Mouse (Mus musculus): ENCODE data around the gene Prkcb. TPM values are rescaled to one million over a fixed set of nuclear protein-coding genes. Genes with fewer than 3 reads are reported as not detected.

The Prkcb gene
- polyA plus RNA-seq, 1 experiment from 2014 or later: 4.7 TPM

DNA sequence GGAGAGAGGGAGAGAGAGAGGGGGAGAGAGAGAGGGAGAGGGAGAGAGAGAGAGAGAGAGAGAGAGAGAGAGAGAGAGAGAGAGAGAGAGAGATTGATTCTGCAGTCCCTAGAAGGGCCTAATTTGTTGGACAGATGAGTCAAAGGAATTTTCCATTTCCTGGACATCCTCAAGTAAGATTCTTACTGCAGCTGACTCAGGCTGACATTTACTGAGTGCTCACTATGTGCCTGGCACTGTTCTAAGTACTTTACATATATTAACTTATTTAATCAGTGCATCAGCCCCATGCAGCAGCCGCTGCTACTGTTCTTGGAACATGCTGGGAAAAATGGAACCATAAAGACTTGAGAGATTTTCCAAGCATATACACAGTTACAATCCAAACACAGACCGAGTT lies 16.0 kb downstream of the Prkcb start:
- no peak overlapping the region for H3K4me3 ChIP-seq (replicated peaks)
- no peak overlapping the region for H3K27ac ChIP-seq
- no peaks in the 10 kb centered on the region for H3K36me3 ChIP-seq
- H3K9me3 ChIP-seq: no peaks in the 10 kb centered on the region; the same call in 1 of the 2 replicates
- no peak overlapping the region for H3K9ac ChIP-seq (replicated peaks)
- peaks cover 2% of the 10 kb centered on the region; the same call in 1 of the 2 replicates for H3K4me1 ChIP-seq (replicated peaks)
- H3K4me2 ChIP-seq: no peak overlapping the region
- 81% methylated on average over 2 of the region's 2 CpGs for WGBS
- no peak for ATAC-seq (ENCODE audit: insufficient number of reproducible peaks, insufficient read depth, low FRiP score, low TSS enrichment, low read depth)
- no peaks in the 10 kb centered on the region; the same call in 1 of the 2 replicates for H3K27me3 ChIP-seq

DNA sequence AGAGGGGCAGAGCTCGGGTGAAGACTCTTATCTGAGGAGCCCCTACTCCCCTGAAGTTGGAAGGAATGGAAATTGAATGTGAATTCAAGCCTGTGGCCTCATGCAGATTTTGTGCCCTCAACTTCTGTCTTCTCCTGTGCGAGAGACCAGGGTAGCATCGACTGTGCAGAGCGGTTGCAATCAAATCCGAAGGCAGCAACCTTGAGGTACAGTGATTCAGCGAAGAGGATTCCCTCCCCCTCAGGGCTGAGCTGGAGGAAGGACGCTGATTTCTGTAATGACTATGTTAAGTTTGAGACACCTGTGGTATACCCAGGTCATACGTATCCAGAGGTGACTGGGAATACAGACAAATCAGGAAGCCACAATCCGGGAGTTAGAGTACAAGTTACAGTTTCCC lies 18.7 kb downstream of the Prkcb start:
- Histone ChIP-seq H3K4me2 (no peak overlapping the region), H3K4me3 (replicated peaks) (no peak overlapping the region), H3K9ac (replicated peaks) (no peak overlapping the region), H3K9me3 (no peaks in the 10 kb centered on the region), H3K27me3 (no peaks in the 10 kb centered on the region; the same call in 1 of the 2 replicates), H3K27ac (no peak overlapping the region), H3K36me3 (no peaks in the 10 kb centered on the region), H3K4me1 (replicated peaks) (peaks cover 23% of the 10 kb centered on the region)
- ATAC-seq (ENCODE audit: insufficient number of reproducible peaks, insufficient read depth, low FRiP score, low TSS enrichment, low read depth): no peak
- WGBS: 89% methylated on average over 9 of the region's 9 CpGs

DNA sequence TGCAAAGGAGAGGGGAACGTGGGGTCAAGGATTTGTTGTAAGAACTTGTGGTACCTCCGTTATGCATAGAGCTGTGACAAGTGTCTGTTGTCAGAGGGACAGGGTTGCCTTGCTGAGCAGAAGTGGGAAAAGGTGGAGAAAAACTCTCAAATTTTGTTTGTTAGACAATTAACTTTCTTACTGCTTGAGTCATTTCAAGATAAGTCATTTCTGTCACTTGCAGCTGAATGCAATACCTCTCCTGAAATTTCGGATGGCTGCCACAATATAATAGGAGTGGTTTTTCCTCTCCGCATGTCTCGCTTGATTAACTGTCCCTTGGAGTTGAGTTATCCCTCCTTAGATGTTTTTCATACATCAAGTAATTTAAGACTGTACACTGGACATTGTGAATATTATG lies 20.1 kb downstream of the Prkcb start:
- peaks cover 26% of the 10 kb centered on the region for H3K4me1 ChIP-seq (replicated peaks)
- no peak overlapping the region for H3K4me3 ChIP-seq (replicated peaks)
- no peak overlapping the region for H3K27ac ChIP-seq
- ATAC-seq (ENCODE audit: insufficient number of reproducible peaks, insufficient read depth, low FRiP score, low TSS enrichment, low read depth): no peak
- no peaks in the 10 kb centered on the region for H3K36me3 ChIP-seq
- H3K4me2 ChIP-seq: no peak overlapping the region
- no peaks in the 10 kb centered on the region; the same call in 1 of the 2 replicates for H3K27me3 ChIP-seq
- no peak overlapping the region for H3K9ac ChIP-seq (replicated peaks)
- no peaks in the 10 kb centered on the region for H3K9me3 ChIP-seq
- WGBS: 89% methylated on average over 5 of the region's 5 CpGs

DNA sequence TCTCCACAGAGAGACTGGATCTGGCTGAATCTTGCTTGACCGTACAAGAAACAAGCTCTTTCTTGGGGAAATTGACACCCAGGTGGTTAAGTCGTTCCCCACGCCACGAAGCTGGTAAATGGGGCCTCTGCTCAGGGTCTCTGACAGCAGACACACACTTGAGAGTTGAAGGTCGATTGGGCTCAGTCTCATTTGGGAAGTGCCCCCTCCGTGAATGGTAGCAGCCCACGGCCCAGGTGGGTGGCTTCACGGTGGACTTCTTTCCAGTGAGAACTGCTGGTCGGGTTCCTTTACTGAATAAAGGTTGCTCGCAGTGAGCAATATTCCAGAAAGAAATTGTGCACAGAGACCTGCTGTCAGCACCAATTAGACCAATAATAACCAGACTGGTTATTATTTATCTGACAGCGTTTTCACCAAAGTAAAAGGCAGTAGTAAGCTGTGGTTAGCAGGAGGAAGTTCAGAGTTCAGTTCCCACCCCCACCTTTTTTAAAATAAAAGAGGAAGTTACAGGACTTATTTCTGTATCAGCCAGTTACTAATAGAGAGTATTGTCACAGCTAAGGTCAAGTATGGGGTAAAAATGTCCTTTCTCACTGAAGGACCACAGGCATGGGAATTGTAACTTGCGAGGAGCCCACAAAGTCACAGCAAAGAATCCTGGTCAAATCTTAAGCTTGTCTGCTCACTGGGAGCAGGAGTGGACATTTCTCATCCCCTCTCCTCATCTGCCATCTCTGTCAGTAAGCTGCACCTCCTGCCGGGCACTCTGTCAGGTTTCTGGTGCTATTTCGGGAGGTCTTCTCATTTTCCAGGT lies 21.6 kb downstream of the Prkcb start:
- Histone ChIP-seq H3K4me1 (replicated peaks) (peaks cover 26% of the 10 kb centered on the region), H3K36me3 (no peaks in the 10 kb centered on the region), H3K9me3 (no peaks in the 10 kb centered on the region), H3K4me2 (no peak overlapping the region), H3K27ac (no peak overlapping the region), H3K9ac (replicated peaks) (no peak overlapping the region), H3K27me3 (no peaks in the 10 kb centered on the region; the same call in 1 of the 2 replicates), H3K4me3 (replicated peaks) (no peak overlapping the region)
- no peak for ATAC-seq (ENCODE audit: insufficient number of reproducible peaks, insufficient read depth, low FRiP score, low TSS enrichment, low read depth)
- WGBS: 24% methylated on average over 14 of the region's 14 CpGs

DNA sequence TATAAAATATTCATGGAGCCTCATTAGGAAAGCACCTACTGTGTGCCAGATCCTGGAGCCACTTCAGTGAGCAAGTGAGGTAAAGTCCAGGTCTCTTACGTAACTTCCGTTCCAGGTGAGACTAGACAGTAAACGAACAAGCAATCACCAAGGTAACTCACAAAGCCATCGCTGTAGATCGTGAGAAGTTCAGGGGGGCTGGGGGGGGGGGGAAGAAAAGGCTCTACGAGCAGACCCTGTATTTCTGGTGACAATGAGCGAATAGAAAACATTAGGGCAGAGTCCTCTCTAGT lies 22.1 kb downstream of the Prkcb start:
- 76% methylated on average over 7 of the region's 7 CpGs for WGBS
- H3K4me2 ChIP-seq: no peak overlapping the region
- H3K27ac ChIP-seq: no peak overlapping the region

DNA sequence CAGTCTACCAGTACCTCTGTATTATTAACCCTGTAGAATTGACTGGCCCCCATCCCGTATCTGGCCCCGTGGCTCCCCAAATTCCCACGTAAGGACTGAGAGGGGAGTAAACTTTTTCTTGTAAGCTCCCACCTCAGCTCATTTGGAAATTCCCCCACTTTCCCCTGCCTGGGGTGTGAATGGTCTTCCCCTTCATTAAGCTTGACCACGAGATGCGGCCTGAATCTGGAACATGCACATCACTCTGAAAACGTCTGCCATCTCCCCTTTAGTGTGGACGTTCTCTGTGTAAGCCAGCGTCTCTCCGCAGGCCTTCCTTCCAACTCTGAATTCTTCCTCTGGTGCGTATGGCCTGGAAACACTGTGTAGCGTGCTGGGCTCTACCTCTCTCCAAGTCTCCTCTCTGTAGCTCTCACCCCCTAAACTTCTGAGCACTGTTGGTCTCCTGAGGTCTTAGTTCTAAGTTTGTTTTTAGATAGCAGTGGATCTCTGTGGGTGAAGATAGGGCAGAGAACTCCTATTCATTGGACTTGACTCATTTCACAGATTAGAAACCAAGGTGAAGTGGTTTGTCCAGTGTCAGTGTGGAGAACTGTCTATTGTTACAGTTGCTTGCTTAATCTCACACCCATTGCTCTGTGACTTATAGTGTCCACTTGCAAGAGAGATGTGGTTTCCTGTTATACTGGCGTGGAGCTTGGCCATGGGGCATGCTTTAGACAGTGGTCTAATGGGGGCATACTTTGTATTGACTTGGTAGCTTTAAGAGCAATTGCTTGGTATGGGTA lies 25.3 kb downstream of the Prkcb start:
- Histone ChIP-seq H3K27me3 (no peaks in the 10 kb centered on the region), H3K9ac (replicated peaks) (no peak overlapping the region), H3K4me3 (replicated peaks) (no peak overlapping the region), H3K36me3 (no peaks in the 10 kb centered on the region), H3K9me3 (no peaks in the 10 kb centered on the region), H3K27ac (no peak overlapping the region), H3K4me1 (replicated peaks) (peaks cover 26% of the 10 kb centered on the region), H3K4me2 (no peak overlapping the region)
- WGBS: 92% methylated on average over 12 of the region's 12 CpGs
- no peak for ATAC-seq (ENCODE audit: insufficient number of reproducible peaks, insufficient read depth, low FRiP score, low TSS enrichment, low read depth)

More for the DNA sequence above, 22.1 kb downstream of the Prkcb start:
- Histone ChIP-seq H3K27me3 (no peaks in the 10 kb centered on the region; the same call in 1 of the 2 replicates), H3K4me3 (replicated peaks) (no peak overlapping the region), H3K9ac (replicated peaks) (no peak overlapping the region), H3K4me1 (replicated peaks) (peaks cover 26% of the 10 kb centered on the region), H3K9me3 (no peaks in the 10 kb centered on the region), H3K36me3 (no peaks in the 10 kb centered on the region)
- ATAC-seq (ENCODE audit: insufficient number of reproducible peaks, insufficient read depth, low FRiP score, low TSS enrichment, low read depth): no peak

DNA sequence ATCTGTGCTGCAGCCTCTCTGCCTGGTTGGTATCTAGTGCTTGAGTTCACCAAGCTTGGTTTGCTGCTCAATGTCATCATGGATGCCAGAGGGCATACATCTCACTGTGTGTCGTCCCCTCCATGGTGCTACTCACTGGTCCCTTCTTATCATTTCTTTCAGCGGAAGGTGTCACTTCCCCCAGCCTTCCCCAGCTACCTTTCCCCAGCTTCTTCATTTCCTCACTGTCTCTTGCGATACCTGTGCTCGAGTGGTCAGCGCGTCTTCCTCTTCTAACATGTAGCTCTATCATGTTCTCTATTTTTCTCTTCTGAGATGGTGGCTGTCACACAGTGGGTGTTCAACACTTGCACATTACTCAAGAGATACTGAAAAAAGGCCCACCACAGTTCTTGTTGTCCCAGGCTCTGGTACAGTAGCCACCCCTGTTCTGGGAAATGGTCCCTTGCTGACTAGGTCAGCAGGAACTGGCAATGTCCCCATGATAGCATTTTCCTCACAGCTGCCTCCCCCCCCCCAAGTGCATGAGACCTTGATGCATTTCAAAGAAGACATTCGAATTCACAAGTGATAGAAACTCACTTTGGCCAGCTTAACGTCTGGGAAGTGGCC lies 27.3 kb downstream of the Prkcb start:
- peaks cover 16% of the 10 kb centered on the region for H3K4me1 ChIP-seq (replicated peaks)
- H3K27ac ChIP-seq: no peak overlapping the region
- no peak overlapping the region for H3K9ac ChIP-seq (replicated peaks)
- ATAC-seq (ENCODE audit: insufficient number of reproducible peaks, insufficient read depth, low FRiP score, low TSS enrichment, low read depth): no peak
- H3K9me3 ChIP-seq: no peaks in the 10 kb centered on the region
- WGBS: 84% methylated on average over 8 of the region's 8 CpGs
- no peaks in the 10 kb centered on the region for H3K36me3 ChIP-seq
- H3K4me2 ChIP-seq: no peak overlapping the region
- H3K27me3 ChIP-seq: no peaks in the 10 kb centered on the region
- H3K4me3 ChIP-seq (replicated peaks): no peak overlapping the region

DNA sequence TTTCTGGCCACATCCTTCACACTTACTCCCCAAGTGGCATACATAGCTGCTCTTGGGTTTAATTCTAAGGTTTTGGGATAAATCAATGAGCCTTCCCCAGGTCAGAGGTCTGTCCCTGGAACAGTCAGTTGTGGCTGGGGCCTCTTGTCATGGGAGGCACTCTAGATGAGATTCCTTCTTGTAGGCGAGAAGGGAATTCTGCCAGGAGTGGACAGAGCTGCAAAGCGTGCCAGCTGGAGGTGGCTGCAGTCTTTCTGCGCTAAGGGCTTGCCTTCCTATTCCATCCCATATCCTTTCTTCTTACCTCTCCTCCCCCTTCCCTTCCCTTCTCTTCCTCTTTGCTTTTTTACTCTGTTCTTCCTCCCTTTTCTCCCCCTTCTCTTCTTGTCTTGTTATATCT lies 28.1 kb downstream of the Prkcb start:
- no peak for ATAC-seq (ENCODE audit: insufficient number of reproducible peaks, insufficient read depth, low FRiP score, low TSS enrichment, low read depth)
- Histone ChIP-seq H3K9ac (replicated peaks) (no peak overlapping the region), H3K27ac (no peak overlapping the region), H3K36me3 (no peaks in the 10 kb centered on the region), H3K4me2 (no peak overlapping the region), H3K9me3 (no peaks in the 10 kb centered on the region), H3K27me3 (no peaks in the 10 kb centered on the region), H3K4me3 (replicated peaks) (no peak overlapping the region), H3K4me1 (replicated peaks) (peaks cover 8% of the 10 kb centered on the region)
- 74% methylated on average over 3 of the region's 3 CpGs for WGBS

DNA sequence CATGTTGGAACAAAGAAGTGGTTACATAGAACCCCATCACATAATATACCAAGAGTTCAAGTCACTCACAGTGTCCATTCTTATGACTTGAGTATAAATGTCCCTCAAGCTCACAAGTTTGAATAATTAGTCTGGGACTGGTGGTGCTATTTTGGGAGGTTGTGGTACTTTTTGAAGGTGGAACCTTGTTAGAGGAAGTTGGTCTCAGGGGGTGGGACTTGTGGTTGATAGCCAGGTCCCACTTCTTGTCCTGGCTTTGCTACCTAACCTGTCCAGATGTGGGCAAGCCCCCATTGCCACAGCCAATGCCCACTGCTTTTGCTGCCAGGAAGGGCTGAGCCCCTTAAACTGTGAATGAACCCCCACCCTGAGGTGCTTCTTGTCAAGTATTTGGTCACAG lies 28.9 kb downstream of the Prkcb start:
- no peak overlapping the region for H3K4me3 ChIP-seq (replicated peaks)
- no peaks in the 10 kb centered on the region for H3K9me3 ChIP-seq
- ATAC-seq (ENCODE audit: insufficient number of reproducible peaks, insufficient read depth, low FRiP score, low TSS enrichment, low read depth): no peak
- no peak overlapping the region for H3K9ac ChIP-seq (replicated peaks)
- peaks cover under 1% of the 10 kb centered on the region; the same call in 1 of the 2 replicates for H3K4me1 ChIP-seq (replicated peaks)
- no peaks in the 10 kb centered on the region for H3K27me3 ChIP-seq
- H3K4me2 ChIP-seq: no peak overlapping the region
- no peak overlapping the region for H3K27ac ChIP-seq
- no peaks in the 10 kb centered on the region for H3K36me3 ChIP-seq

DNA sequence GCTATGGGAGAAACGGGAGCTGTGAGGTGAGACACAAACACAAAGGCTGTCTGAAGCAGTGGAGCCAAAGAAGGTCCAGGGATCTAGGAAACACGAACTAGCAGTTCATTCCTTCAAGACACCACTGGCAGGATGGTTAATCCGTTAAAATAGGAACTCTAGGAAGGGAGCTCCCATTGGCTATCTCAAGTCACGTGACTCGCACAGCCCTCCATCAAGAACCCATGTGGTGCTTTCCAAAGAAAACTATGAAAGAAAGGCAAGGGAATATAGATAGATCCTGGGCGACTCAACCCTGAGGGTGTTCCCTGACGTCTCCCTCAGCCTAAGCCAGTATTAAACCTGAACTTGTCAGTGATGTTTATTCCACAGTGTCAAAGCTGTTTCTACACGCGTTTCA lies 31.0 kb downstream of the Prkcb start:
- H3K4me2 ChIP-seq: no peak overlapping the region
- 83% methylated on average over 9 of the region's 9 CpGs for WGBS

DNA sequence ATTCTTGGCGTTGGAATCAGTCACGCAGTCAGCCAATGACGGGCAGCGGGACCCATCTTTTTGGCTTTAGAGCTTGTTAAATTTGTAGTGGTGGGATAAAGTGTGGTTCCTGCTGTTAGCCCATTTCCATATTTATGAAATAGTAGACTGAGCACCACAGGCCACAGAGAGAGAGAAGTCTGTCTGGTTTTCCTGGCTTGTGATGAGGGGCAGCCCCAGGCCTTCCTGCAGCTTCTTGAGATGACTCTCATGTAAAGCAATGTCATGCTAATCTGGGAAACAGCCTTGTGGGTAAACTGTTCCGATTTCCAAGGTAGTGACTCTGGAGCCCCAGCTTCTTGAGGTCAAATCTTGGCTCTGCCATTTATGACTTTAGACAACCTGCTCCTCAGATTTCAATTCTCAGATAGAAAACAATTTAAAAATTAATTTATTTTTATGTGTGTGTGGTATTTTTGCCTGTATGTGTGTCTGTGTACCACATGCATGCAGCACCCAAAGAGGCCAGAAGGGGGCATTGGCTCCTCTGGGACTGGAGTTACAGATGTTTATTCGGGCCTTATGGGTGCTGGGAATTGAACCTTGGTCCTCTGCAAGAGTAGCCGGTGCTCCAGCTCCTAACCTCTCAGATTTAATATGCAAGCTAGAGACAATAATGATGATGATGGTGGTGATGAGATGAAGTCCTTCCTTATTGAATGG lies 32.4 kb downstream of the Prkcb start:
- Histone ChIP-seq H3K4me1 (replicated peaks) (no peaks in the 10 kb centered on the region), H3K27ac (no peak overlapping the region), H3K9ac (replicated peaks) (no peak overlapping the region), H3K27me3 (no peaks in the 10 kb centered on the region), H3K4me3 (replicated peaks) (no peak overlapping the region), H3K4me2 (no peak overlapping the region), H3K9me3 (no peaks in the 10 kb centered on the region), H3K36me3 (no peaks in the 10 kb centered on the region)
- ATAC-seq (ENCODE audit: insufficient number of reproducible peaks, insufficient read depth, low FRiP score, low TSS enrichment, low read depth): no peak
- 95% methylated on average over 7 of the region's 7 CpGs for WGBS

More for the DNA sequence above, 31.0 kb downstream of the Prkcb start:
- no peak overlapping the region for H3K9ac ChIP-seq (replicated peaks)
- H3K36me3 ChIP-seq: no peaks in the 10 kb centered on the region
- no peaks in the 10 kb centered on the region for H3K27me3 ChIP-seq
- H3K4me3 ChIP-seq (replicated peaks): no peak overlapping the region
- H3K4me1 ChIP-seq (replicated peaks): no peaks in the 10 kb centered on the region
- H3K27ac ChIP-seq: no peak overlapping the region
- ATAC-seq (ENCODE audit: insufficient number of reproducible peaks, insufficient read depth, low FRiP score, low TSS enrichment, low read depth): no peak
- no peaks in the 10 kb centered on the region for H3K9me3 ChIP-seq

Measured in limb, embryonic 12.5 days (tissue).